21 mouse cellular contexts compared by ENCODE assay signal in the genomic region with DNA sequence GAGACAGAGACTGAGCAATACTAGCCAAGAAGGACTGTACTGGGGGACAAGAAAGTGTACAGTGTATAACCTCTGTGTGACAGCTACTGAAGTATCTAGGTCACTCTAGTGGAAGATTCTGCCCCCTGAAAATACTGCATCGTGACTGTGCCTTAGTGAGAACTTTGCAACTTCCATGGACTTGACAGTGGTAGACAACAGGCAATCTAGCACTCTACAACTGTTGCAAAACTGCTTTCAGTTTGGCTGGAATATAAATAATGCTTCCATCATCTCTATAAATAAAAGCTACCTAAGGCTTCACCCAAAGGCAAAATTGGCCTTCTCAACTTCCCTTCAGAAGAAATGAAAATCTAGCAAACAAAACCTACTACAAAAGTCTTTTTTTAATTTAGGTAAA.
DNase-seq lines count a peak whose midpoint lies in the region; ATAC-seq and TF ChIP-seq lines count a peak whose summit lies in the region.
"Had no signal": no experiment of that assay in that cellular context is flagged by ENCODE, and none has a peak within 500 bp of the region (broad histone marks: within the 10 kb centered on the region; RNA-seq: fewer than 3 reads in every experiment).

No protein-coding gene starts in this region.

- no peak overlapping the region for H3K4me2 ChIP-seq in heart, embryonic 14.5 days (ENCODE audit: low read length)
- no peak overlapping the region for H3K4me2 ChIP-seq in heart, embryonic 11.5 days
- H3K4me2 ChIP-seq in heart, postnatal 0 days (ENCODE audit: low read depth, low read length) = no peak overlapping the region
- H3K4me2 ChIP-seq in lung, postnatal 0 days (replicated peaks; ENCODE audit: low read depth, low read length) = no peak overlapping the region
- H3K4me2 ChIP-seq: forebrain, embryonic 13.5 days; hindbrain, embryonic 12.5 days; hindbrain, embryonic 15.5 days had no signal

- peak; percentile 55 for DNase-seq in heart, postnatal 0 days (ENCODE audit: low spot score)
- no peak for DNase-seq in heart, postnatal 10 days
- peak; percentile 15 for DNase-seq in lung, postnatal 0 days (ENCODE audit: low spot score)
- no peak for DNase-seq in lung, postnatal 14 days
- DNase-seq: adrenal gland, postnatal 10 days; adrenal gland, postnatal 36 days; B cell, adult 2 months; gastrocnemius, postnatal 10 days; gastrocnemius, postnatal 36 days; kidney, adult 18-20 months had no signal

- H3K4me3 ChIP-seq in heart, embryonic 14.5 days (ENCODE audit: control insufficient read depth in 1 of 2, insufficient read depth in 1 of 2, low read depth in 1 of 2, low read length in 2 of 2) = no peak overlapping the region
- no peak overlapping the region for H3K4me3 ChIP-seq in heart, embryonic 11.5 days (ENCODE audit: low read depth, low read length)
- H3K4me3 ChIP-seq in heart, postnatal 0 days (ENCODE audit: low read depth, low read length) = no peak overlapping the region
- no peak overlapping the region for H3K4me3 ChIP-seq in lung, postnatal 0 days (ENCODE audit: low read depth, low read length)
- H3K4me3 ChIP-seq: forebrain, embryonic 10.5 days; forebrain, embryonic 13.5 days; heart, adult 2 months; heart, embryonic 10.5 days; hindbrain, embryonic 12.5 days; hindbrain, embryonic 15.5 days had no signal

- no peaks in the 10 kb centered on the region for H3K27me3 ChIP-seq in heart, embryonic 14.5 days (ENCODE audit: control insufficient read depth, insufficient read depth, low read length)
- H3K27me3 ChIP-seq in heart, embryonic 11.5 days (ENCODE audit: control insufficient read depth, insufficient read depth, low read length) = no peaks in the 10 kb centered on the region
- no peaks in the 10 kb centered on the region for H3K27me3 ChIP-seq in heart, postnatal 0 days (ENCODE audit: control insufficient read depth, insufficient read depth, low read length)
- H3K27me3 ChIP-seq in lung, postnatal 0 days (replicated peaks; ENCODE audit: insufficient read depth, low read length) = no peaks in the 10 kb centered on the region
- H3K27me3 ChIP-seq: CH12.LX; forebrain, embryonic 13.5 days; hindbrain, embryonic 12.5 days; hindbrain, embryonic 15.5 days; Patski had no signal

- no peak for TF ChIP-seq CTCF in heart, postnatal 0 days (IDR thresholded peaks at IDR 0.05; ENCODE audit: low read depth)
- no peak for TF ChIP-seq CTCF in lung, postnatal 0 days (IDR thresholded peaks at IDR 0.05)

- 52% methylated on average over 1 of the region's 1 CpGs for WGBS in heart, embryonic 14.5 days
- WGBS in heart, embryonic 11.5 days (ENCODE audit: insufficient replicate concordance) = 54% methylated on average over 1 of the region's 1 CpGs
- 17% methylated on average over 1 of the region's 1 CpGs for WGBS in heart, postnatal 0 days
- WGBS in lung, postnatal 0 days = 68% methylated on average over 1 of the region's 1 CpGs

- H3K9ac ChIP-seq in heart, embryonic 14.5 days (ENCODE audit: low read length) = no peak overlapping the region
- H3K9ac ChIP-seq in heart, embryonic 11.5 days (ENCODE audit: low read depth, low read length) = no peak overlapping the region
- H3K9ac ChIP-seq in heart, postnatal 0 days (replicated peaks; ENCODE audit: low read depth, low read length) = no peak overlapping the region
- H3K9ac ChIP-seq in lung, postnatal 0 days (replicated peaks; ENCODE audit: low read depth) = no peak overlapping the region
- H3K9ac ChIP-seq: forebrain, embryonic 13.5 days; hindbrain, embryonic 12.5 days; hindbrain, embryonic 15.5 days had no signal

- intact Hi-C loops in heart, postnatal 10 days (cut with DNase I) = no loop called here

- no peaks in the 10 kb centered on the region for H3K9me3 ChIP-seq in heart, embryonic 14.5 days (ENCODE audit: control insufficient read depth, low read length)
- H3K9me3 ChIP-seq in heart, embryonic 11.5 days (replicated peaks; ENCODE audit: control insufficient read depth, low read length) = no peaks in the 10 kb centered on the region
- H3K9me3 ChIP-seq in heart, postnatal 0 days (replicated peaks; ENCODE audit: control insufficient read depth, low read length) = no peaks in the 10 kb centered on the region
- H3K9me3 ChIP-seq in lung, postnatal 0 days (ENCODE audit: low read length) = no peaks in the 10 kb centered on the region
- H3K9me3 ChIP-seq: forebrain, embryonic 10.5 days; forebrain, embryonic 13.5 days; G1E; heart, embryonic 10.5 days; hindbrain, embryonic 12.5 days; hindbrain, embryonic 15.5 days had no signal

- H3K27ac ChIP-seq in heart, embryonic 14.5 days (replicated peaks in 1 of 2; ENCODE audit: control insufficient read depth in 1 of 2, insufficient read depth in 1 of 2, low read depth in 2 of 2, low read length in 2 of 2) = peak overlapping the region in 1 of 2 experiments; percentile 35; a peak in 2 of 4 replicates
- no peak overlapping the region for H3K27ac ChIP-seq in heart, embryonic 11.5 days (ENCODE audit: low read depth, low read length)
- peak overlapping the region; percentile 44 for H3K27ac ChIP-seq in heart, postnatal 0 days (ENCODE audit: low read depth)
- no peak overlapping the region for H3K27ac ChIP-seq in lung, postnatal 0 days (ENCODE audit: low read length)
- H3K27ac ChIP-seq: forebrain, embryonic 10.5 days; forebrain, embryonic 13.5 days; heart, adult 2 months; heart, embryonic 10.5 days; hindbrain, embryonic 12.5 days; hindbrain, embryonic 15.5 days had no signal

- H3K4me1 ChIP-seq in heart, embryonic 14.5 days (ENCODE audit: control insufficient read depth in 2 of 2, insufficient read depth in 2 of 2, low read length in 2 of 2) = peaks cover 5 to 16% of the 10 kb centered on the region in 2 experiments; a peak in 3 of 4 replicates
- H3K4me1 ChIP-seq in heart, embryonic 11.5 days (ENCODE audit: control insufficient read depth, insufficient read depth, low read length) = 0 out of 2 replicates have a peak, but pooled peaks cover 5% of the 10 kb centered on the region
- H3K4me1 ChIP-seq in heart, postnatal 0 days (ENCODE audit: control insufficient read depth, insufficient read depth) = peaks cover 13% of the 10 kb centered on the region; the same call in 1 of the 2 replicates
- H3K4me1 ChIP-seq in lung, postnatal 0 days (ENCODE audit: insufficient read depth, low read depth, low read length) = peaks cover 7% of the 10 kb centered on the region; the same call in 1 of the 2 replicates
- H3K4me1 ChIP-seq: forebrain, embryonic 10.5 days; heart, embryonic 10.5 days; hindbrain, embryonic 12.5 days had no signal

- ATAC-seq in heart, embryonic 14.5 days (ENCODE audit: insufficient number of reproducible peaks, insufficient read depth, low FRiP score, low read depth) = 0 out of 2 replicates have a peak, but pooled peaks have one; percentile 43
- no peak for ATAC-seq in heart, embryonic 11.5 days (replicated peaks; ENCODE audit: insufficient number of reproducible peaks, low FRiP score, low TSS enrichment)
- peak; percentile 67 for ATAC-seq in heart, postnatal 0 days (ENCODE audit: insufficient read depth, low read depth)
- no peak; the same call in 1 of the 2 replicates for ATAC-seq in lung, postnatal 0 days
- ATAC-seq: Patski had no signal

- no peak for TF ChIP-seq EP300 in heart, postnatal 0 days (IDR thresholded peaks at IDR 0.05; ENCODE audit: low read depth)
- TF ChIP-seq EP300 in lung, postnatal 0 days (IDR thresholded peaks at IDR 0.05) = no peak

- no peaks in the 10 kb centered on the region for H3K36me3 ChIP-seq in heart, embryonic 14.5 days (ENCODE audit: control insufficient read depth, insufficient read depth, low read length)
- no peaks in the 10 kb centered on the region for H3K36me3 ChIP-seq in heart, embryonic 11.5 days (ENCODE audit: control insufficient read depth, insufficient read depth, low read length)
- no peaks in the 10 kb centered on the region for H3K36me3 ChIP-seq in heart, postnatal 0 days (replicated peaks; ENCODE audit: control insufficient read depth, insufficient read depth, low read length)
- no peaks in the 10 kb centered on the region for H3K36me3 ChIP-seq in lung, postnatal 0 days (ENCODE audit: insufficient read depth, low read length)
- H3K36me3 ChIP-seq: forebrain, embryonic 10.5 days; G1E; heart, embryonic 10.5 days; hindbrain, embryonic 12.5 days; hindbrain, embryonic 15.5 days had no signal

Comparison
In these comparisons a context has a peak if more than half of its experiments do, and no peak if none do; other contexts are left out.
1. ATAC-seq: peak in heart, embryonic 14.5 days (single experiment) and heart, postnatal 0 days (single experiment); none in heart, embryonic 11.5 days (single experiment) and lung, postnatal 0 days (single experiment).
2. DNase-seq: peak in heart, postnatal 0 days (single experiment) and lung, postnatal 0 days (single experiment); none in heart, postnatal 10 days (0 of 2) and lung, postnatal 14 days (single experiment).